Mouse (Mus musculus): Measurements from ENCODE around the gene Ddx50.

Gene Ddx50

DNA sequence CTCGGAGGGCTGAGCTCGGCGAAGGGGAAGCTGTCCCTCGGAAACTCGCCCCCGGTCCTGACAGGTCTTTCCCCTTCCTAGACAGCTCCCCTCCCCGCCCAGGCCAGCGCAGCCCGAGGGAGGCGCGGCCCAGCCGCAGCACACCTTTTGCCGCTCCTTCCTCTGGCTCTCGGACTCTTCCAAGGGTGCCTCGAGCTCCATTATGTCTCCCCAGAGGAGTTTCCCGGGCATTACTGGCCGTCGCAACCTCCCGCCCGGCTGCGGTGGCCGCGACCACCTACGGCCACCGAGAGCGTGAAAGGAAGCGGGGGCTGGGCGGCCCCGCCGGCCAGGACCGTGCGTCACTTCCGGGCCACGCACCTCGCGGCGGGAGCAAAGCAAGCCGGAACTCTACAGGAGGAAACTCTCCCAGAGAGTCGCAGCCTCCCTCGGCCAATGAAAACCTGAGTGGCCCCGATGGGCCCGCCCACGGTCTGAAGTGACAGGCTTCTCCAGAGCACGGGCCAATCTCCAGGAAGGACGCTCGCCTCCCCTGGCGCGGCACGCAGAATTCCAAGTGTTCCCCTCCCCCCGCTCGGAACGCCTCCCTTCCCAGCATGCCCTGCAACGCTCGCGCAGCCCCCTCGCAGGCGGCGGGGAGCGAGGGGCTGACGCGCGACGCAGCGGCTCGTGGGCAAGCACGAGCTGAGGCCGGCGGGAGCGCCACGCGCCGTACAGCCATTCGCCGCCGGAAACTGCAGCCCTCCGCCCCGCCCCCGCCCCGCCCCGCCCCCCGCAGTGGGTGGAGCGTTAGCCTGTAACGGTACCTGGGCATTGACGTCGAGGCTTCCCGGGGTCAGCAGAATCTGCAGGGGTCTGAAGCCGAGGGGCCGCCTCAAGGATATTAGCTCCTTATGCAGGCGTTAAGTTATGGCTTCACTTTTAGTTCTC lies at the start of gene Ddx50:
Ddx50 (minus strand) TSS at position 338 of the 930 bp plus-strand sequence.
- DNase-seq (ENCODE audit: low read depth, low spot score): peak; percentile 98

DNA sequence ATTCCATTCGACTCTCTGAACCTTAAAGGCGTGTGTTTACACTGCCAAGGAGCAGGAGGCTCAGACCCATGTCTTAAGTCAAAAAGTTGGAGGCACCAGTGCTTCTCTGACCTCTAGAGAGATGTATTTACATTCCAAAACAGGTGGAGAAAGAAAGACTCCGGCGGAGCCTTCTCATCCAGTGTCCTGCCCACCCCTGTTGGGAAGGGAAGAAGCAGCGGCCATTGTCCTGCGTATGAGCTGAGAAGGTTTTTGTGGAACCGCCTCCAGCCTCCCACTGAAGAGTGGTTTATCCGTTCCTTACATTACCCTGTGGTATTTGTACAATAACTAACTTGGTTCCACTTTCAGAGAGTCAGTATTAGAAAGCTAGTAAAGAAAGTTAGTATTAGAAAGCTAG lies 41.8 kb upstream of the Ddx50 start:
- no peak for DNase-seq (ENCODE audit: low read depth, low spot score)

DNA sequence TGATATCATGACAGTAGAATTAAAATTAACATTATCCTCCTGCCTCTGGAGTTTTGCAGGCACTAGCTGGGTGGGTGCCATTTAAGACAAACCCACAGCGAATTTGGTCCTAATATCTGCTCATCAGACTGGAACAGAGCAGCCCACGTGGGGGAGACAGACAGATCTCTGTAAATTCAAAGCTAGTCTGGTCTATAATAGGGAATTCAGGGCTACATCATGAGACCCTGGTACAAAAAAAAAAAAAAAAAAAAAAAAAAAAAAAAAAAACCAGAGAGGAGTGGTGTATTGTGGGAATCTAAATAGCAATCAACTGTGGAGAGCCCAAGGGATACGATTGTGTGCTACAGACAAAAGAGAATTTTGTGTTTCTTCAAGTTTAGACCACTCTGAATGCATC lies 41.2 kb upstream of the Ddx50 start:
- no peak for DNase-seq (ENCODE audit: low read depth, low spot score)

DNA sequence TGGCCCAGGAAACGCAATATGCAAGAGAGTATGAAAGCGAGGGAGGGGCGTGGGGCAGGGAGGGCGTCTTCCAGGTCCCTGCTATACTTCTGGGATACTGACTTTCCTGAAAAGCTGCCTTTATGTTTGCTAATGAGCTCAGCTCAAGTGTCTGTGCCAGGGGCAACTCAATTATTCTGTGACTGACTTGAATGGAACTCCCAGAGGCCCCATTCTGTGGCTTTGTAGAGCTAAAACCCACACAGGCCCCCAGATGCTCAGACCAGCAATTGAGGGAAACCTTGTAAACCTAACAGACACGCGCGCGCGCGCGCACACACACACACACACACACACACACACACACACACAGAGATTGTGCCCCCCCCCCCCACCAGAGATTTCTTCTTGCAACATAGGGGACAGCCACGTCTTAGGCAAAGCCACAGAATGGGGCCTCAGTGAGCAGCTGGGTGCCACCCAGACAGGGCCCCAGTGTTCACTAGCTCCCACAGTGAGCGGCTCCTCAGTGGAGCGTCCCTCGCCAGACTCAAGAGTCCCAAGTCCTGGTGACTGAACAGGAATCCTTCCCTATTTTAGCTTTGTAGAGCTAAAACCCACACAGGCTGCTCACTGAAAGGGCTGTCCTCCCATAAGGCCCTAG lies 36.1 kb upstream of the Ddx50 start:
- DNase-seq (ENCODE audit: low read depth, low spot score): no peak

DNA sequence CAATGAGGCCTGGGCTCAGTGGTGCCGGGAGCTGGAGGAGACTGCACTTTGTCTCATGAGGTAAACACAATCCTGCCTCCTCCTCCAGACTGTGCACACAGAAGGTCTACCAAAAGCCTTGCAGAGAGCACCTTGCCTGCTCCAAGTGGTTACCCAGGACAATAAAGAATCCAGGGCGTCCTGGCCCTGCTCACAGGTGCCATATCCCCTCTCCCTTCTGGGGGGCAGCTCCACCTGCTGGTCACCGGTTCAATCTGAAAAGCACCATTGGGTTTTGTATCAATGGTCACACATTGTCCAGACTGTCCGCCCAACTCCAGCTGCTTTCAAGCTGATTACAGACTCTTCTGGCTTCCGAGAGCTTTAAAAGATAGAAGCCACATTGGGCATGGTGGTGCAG lies 32.0 kb upstream of the Ddx50 start:
- DNase-seq (ENCODE audit: low read depth, low spot score): no peak

DNA sequence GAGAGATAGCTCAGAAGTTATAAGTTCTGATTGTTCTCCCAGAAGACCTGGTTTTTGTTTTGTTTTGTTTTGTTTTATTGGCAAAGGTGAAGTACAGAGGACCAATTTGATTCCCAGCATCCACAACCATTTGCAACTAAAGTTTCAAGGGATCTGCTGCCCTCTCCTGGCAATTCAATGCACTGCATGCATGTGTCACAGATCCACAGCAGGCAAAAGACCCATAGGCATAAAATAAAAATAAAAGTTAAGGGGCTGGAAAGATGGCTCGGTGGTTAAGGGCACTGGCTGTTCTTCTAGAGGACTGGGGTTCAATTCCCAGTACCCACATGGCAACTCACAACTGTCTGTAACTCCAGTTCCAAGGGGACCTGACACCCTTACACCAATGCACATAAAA lies 28.8 kb upstream of the Ddx50 start:
- DNase-seq (ENCODE audit: low read depth, low spot score): no peak

DNA sequence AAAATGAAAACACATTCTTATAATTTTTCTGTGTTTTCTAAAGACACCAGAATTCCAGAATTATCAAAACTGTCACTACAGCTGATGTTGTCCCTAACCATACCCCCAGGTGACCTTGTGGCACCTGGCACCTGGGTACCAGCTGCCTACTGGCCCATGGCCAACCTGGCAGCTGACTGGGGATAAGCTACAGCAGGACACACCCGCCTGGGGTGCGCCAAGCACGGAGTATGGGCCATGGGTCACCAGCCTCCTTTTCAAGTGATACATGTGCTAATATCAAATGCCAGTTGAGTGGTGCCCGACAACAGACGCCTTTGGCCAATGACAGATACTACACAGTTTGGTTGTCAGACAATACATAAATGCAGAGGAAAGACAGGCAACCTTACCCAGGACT lies 26.3 kb upstream of the Ddx50 start:
- DNase-seq (ENCODE audit: low read depth, low spot score): no peak

DNA sequence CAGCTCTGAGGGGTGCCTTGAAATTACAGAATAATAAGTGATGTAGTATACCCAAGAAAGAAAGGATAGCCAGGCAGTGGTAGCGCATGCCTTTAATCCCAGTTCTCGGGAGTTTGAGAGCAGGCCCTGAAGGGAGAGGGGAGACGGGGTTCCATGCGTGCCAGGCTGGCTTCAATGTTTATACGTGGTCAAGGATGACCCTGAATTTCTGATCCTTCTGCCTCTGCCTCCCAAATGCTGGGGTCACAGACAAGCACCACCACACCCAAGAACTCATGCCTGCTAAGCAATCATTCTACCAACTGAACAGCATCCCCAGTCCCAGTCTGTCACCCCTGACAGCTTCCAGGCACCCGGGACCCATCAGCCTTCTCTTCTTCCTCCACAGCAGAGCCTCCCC lies 25.2 kb upstream of the Ddx50 start:
- no peak for DNase-seq (ENCODE audit: low read depth, low spot score)

DNA sequence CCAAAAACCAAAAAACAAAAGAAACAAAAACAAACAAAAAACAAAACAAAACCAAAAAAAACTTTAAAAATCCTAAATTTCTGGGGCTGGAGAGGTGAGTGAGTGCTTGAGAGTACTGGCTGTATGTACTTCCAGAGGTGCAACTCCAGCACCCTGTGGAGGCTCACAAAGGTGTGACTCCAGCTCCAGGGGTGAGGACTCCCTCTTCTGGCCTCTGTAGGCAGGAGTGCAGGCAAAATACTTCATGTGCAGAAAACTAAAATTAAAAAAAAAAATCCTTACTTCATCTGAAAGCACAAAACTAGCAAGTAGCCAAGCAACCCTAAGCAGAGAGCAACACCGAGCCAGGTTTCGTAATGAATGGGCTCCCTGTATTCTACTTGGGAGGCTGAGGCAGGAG lies 21.3 kb upstream of the Ddx50 start:
- no peak for DNase-seq (ENCODE audit: low read depth, low spot score)

DNA sequence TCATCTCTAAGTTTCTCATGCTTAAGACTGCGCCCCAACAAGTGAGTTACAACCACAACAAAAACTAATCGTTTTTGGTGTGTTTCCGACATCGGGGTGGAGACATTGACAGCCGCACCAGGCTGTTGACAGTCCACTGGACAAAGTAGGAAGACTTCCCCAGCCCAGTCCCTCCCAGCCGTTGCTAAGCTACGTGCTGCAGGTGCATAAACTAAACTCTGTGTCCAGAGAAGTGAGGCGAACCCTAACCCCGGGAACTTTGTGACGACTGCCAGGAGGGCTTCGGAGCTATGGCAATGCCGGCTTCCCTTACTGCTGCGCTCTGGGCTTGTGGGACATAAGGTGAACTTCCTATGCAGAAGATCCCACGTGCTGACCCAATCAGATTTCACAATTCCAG lies 18.2 kb upstream of the Ddx50 start:
- DNase-seq (ENCODE audit: low read depth, low spot score): no peak

DNA sequence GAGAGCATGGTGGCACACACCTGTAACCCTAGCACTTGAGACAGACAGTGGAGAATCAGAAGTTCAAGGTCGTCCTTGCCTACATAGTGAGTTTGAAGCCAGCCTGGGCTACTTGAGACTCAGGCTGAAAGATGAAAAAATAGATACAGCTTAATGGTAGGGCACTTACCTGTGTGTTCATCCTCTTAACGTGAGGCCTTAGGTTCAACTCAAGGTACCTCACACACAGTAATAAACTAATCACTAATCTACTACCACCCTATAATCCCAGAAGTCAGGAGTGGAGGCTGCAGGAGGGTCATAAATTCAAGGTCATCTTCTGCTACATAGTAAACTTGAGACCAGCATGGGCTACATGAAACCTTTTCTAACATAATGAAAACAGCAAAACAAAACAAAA lies 17.4 kb upstream of the Ddx50 start:
- DNase-seq (ENCODE audit: low read depth, low spot score): no peak

DNA sequence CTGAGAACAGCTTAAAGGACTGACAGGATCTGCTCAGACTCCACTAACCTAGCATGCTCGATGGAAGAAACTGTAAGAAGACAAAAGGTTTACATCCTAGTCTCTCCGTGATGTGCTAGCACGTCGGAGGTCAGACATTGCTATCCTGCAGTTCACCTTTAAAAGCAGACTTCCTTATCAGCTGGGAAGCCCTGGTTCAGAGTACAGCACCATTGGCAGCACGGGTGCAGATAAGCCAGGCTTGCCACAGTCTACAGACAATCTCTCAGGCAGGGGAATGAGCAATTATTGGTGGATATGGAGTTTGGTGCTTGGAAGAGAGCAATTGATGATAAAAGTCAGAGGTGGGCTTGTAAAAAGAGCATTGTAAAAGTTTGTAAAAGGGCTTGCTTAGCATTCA lies 17.0 kb upstream of the Ddx50 start:
- no peak for DNase-seq (ENCODE audit: low read depth, low spot score)

DNA sequence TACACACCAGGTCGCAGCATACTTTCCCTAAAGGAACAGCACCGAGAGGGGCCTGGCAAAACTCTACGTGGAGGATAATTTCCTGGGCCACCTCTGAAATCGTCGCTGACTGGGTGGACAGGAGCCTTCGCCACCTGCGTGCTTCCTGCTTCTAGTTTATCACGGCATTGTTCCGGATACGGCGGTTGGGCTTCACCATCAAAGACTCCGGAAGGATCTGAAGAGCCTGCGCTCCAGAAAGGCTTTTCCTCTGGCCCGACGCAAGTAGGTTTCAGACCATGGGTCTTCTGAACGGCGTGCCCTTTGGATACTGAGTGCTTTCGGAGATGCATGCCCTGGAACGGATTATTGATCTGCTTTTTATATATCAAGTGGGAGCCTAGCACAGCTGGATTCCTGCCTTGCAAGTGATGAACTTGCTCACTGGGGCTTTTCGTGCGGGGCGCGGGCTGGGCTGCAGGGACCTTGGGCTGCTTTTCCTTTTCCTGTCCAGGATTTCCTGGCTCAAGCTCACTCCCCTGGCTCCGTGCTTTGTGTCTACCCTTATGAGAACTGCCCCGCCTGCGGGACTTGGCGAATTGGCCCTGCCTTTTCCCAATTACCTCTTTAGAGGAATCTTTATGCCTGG lies 14.1 kb upstream of the Ddx50 start:
- DNase-seq (ENCODE audit: low read depth, low spot score): peak; percentile 78

DNA sequence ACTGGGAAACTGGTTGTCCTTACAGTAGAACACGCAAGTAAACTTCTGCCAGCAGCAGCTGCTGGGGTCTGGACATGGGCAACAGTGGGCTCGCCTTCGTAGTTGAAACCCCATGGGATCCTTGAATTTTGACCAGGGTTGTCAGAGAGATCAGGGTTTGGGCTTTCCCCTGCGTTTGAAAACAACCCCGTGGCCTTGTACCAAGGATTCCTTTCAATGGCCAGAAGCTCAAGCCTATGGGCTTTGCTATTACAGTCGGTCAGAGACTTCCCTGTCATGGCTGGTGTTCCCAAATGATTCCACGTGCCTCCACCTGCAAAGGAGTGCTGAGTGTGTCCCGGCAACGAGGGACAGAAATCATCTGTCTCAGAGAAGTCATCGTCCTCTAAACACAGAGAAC lies 13.2 kb upstream of the Ddx50 start:
- DNase-seq (ENCODE audit: low read depth, low spot score): no peak

DNA sequence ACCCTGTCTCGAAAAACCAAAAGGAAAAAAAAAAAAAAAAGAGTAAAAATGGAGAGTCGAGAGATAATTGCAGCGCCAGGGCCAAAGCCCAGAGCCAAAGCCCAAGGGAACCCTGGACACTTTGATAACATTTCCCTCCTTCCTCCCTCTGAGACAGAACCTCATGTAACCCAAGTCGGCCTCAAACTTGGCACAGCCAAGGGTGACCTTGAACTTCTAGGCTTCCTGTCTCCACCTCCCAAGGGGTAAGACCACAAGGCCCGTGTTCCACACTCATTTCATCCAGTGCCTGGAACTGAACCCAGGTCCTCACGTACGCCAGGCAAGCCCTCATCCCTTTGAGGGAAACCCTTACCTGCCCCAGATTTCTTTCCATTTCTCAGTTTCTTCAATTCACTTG lies 5.7 kb upstream of the Ddx50 start:
- no peak for DNase-seq (ENCODE audit: low read depth, low spot score)

DNA sequence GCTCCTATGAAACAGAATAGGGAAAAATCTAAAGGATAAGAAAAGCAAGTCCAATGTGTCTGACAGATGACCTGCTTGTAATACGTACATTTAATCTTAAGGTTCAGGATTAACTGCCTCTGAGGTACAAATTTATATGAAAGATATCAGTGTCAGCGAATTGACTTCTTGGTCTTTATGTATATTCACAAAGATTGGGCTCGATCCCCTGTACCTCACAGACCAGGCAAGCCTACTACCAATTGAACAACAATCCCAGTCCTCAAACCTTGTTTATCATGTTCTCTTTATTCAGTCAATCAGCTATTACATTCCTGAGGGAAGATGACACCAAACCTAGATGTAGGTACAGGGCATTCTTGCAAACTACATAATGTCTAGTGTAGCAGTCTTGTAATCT lies 943 bp upstream of the Ddx50 start:
- no peak for DNase-seq (ENCODE audit: low read depth, low spot score)

DNA sequence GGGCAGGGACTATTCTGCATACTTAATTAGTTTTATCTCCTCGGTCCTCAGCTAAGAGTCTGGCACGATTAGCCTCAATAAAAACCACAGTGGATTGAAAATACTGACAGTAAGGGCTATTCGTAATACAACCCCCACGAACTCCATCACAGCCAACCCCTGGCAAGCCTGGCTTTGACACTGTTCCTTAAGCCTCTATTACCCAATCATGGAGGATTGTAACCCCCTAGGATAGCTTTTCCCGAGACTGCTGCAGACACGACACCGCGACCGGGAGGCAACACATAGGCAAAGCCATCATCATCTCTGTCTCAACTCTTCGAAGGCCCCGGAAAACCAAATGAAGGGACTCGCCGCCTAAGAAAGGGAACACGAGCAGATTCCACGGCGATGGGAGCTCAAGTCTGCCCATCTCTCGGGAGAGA lies 648 bp downstream of the Ddx50 start:
- DNase-seq (ENCODE audit: low read depth, low spot score): no peak

DNA sequence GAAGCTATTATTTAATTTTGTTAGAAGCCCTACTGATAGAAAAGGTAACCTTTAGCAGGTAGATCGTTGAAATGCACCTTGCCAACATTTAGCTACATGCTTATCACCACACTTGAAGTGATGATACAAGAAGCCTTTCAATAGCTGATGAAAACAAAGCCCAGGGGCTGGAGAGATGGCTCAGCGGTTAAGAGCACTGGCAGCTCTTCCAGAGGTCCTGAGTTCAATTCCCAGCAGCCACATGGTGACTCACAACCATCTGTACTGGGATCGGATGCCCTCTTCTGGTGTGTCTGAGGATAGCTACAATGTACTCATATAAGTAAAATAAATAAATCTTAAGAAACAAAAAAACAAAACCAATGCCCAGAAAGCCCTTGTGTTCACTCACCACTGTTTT lies 46.9 kb downstream of the Ddx50 start:
- no peak for DNase-seq (ENCODE audit: low read depth, low spot score)

DNA sequence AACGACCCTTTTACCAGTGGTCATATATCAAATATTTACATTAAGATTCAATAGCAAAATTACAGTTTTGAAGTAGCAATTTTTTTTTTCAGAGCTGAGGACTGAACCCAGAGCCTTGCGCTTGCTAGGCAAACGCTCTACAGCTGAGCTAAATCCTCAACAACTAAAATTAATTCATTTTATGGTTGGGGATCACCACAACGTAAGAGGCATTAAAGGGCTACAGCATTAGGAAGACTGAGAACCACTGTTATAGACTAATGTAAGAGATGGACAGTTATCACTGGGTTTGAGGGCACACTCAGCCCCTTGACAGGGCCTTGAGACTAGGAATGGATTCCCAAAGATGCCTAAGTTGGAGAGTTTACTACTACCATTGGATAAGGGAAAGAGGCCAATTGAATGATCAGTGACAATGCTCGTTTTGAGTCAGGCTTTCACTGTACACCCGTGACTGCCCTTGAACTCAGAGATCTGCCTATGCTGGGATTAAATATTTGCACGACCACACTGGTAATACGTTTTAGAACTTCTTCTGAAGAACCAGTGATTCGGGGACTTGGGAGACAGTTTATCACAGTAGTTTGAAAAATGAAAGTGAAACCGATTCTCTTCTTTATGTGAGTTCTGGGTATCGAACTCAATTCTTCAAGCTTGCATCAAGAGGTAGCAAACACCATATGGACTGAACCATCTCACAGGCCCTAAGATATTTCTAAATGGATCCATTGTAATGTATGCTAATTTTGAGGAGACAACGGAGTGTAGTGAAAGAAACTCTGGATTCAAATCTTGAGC lies 47.6 kb downstream of the Ddx50 start:
- DNase-seq (ENCODE audit: low read depth, low spot score): peak; percentile 48

DNA sequence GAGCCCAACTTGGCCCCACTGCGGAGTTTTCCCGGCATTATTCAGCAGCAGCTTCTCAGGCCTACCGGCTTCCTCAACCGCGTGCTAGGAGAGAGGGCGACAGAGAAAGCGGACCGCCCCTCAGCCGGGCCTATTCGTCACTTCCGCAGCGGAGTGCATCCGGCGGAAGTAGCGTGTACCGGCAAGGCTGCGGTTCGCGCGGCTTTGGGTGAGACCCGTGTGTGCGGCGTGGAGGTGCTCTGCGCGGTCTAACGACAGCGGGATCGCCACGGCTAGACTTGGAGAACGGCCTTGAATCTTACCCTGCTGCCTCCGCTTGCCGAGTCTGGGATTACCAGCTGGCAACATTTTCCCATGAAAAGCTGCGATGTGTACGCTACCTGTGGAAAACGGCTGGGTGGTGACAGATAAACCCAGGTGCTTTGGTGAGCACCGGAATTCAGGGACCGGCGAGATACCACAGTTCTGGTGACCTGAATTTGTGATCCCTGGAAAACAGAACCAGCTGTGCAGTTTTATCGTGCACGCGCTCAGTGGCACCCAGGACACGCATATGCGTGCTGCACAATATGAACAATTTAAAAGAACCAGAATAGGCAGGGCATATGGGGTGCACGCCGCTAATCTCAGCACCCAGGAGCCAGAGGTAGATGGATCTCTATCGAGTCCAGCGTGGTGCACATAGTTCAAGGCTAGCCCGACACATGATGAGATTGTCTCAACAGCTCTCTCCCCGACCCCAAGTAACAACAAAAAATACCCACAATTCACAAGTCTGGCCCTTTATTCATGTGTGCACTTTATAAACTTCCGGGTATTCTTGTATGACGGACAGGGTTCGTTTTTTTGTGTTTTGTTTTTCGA lies 48.6 kb downstream of the Ddx50 start, which contains the start of gene Ddx21:
Ddx21 (minus strand) TSS at position 105 of the 864 bp plus-strand sequence.
- peak; percentile 96 for DNase-seq (ENCODE audit: low read depth, low spot score)

DNA sequence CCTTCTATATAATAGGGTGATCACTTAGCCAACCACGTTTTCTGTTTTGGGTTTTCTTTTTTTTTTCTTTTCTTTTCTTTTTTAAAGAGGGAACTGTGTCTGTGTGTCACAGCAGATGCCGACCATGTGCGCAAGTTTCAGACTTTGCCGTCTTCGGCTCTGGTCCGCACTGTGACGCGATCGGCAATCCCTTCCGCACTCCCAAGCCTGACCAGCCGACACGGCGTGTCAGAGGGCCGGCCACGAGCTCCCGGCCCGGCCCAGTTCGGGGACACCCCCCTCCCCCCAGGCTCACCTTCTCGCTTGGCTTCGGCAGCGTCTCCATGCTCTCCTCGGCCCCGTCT lies 49.2 kb downstream of the Ddx50 start:
- DNase-seq (ENCODE audit: low read depth, low spot score): no peak

All from CD4-positive helper T cell, adult 2 months (primary cell).